Mouse (Mus musculus): ENCODE measurements around the gene Ap2s1.

DNA sequence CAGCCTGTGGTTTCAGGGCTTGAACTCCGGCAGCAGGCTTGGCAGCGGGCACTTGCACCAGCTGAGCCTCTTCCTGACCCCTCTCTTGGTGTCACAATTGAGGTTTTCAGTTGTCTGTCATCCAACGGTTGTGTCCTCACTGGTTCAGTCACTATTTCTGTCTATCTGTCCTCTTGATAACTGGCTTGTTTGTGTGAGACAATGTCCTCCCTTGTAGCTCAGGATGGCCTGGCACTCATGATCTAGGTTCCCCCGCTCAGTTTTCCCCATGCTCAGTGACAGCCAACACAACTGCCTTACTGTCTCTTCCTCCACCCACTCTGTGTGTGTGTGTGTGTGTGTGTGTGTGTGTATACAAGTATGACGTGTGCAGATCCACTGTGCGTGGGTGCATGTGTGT lies 9.4 kb downstream of the Ap2s1 start:
- TF ChIP-seq CTCF (IDR thresholded peaks at IDR 0.05; ENCODE audit: borderline replicate concordance, extremely low read depth, insufficient read depth, insufficient read length) (no peak), POLR2A (IDR thresholded peaks at IDR 0.05; ENCODE audit: borderline replicate concordance, extremely low read depth, insufficient read depth, insufficient read length, poor library complexity, severe bottlenecking) (no peak)

Measured in brain, embryonic 14.5 days (tissue).